8 mouse cellular contexts compared by ENCODE assay signal in the genomic region with DNA sequence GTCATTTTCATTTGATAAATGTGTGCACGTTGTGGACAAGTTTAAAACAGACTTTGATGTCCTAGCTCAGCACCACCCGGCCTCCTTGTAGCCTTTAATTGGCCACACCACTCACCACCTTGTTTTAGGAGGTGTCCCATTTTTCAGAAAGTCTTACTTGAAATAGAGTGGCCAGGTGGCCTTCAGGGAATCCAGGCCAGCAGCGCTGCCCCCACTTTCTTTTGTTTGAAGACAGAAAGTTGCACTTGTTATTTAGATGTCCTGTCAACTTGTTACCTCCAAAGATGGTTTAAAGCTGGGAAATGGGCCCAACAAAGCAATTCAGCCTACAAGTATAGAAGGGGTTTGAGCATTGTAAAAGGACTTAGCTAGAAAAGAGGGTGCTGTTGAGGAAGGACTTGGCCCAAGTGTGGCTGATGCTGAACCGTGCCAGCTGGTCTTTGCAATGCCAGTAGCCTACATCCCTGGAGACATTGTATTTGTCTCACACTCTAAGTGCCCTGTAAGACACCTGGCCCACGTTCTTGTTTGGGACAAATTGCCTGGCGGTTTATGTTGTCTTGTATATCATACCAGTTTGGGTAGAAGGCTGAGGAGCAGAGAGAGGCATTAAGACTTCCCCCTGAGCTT. TPM values are rescaled to one million over a fixed set of nuclear protein-coding genes. Genes with fewer than 3 reads are reported as not detected.
DNase-seq lines count a peak whose midpoint lies in the region; ATAC-seq lines count a peak whose summit lies in the region.

No protein-coding gene starts in this region.

- peaks cover 19% of the 10 kb centered on the region for H3K36me3 ChIP-seq in heart, embryonic 13.5 days
- peaks cover 39% of the 10 kb centered on the region for H3K36me3 ChIP-seq in hindbrain, embryonic 10.5 days
- H3K36me3 ChIP-seq in midbrain, embryonic 11.5 days (ENCODE audit: control insufficient read depth, insufficient read depth, low read length), result no peaks in the 10 kb centered on the region

- no peak for ATAC-seq in heart, embryonic 13.5 days (ENCODE audit: extremely low read depth, insufficient number of reproducible peaks, low FRiP score, low TSS enrichment)
- no peak for ATAC-seq in midbrain, embryonic 11.5 days (ENCODE audit: low FRiP score)

- no peak for DNase-seq in heart, postnatal 36 days
- peak; percentile 46 for DNase-seq in MN1 (ENCODE audit: low spot score)
- DNase-seq in hindbrain, embryonic 10.5 days (ENCODE audit: low spot score), result no peak
- DNase-seq in midbrain, embryonic 11.5 days (ENCODE audit: low spot score, missing footprints), result peak; percentile 87
- DNase-seq in thymus, postnatal 4 days, result no peak
- no peak for DNase-seq in cerebellum, adult 8-10 months
- no peak for DNase-seq in left cerebral cortex, adult 18-20 months (ENCODE audit: low spot score in 2 of 2)

- peaks cover 25% of the 10 kb centered on the region for H3K4me1 ChIP-seq in heart, embryonic 13.5 days
- peaks cover 14% of the 10 kb centered on the region for H3K4me1 ChIP-seq in hindbrain, embryonic 10.5 days (replicated peaks)
- peaks cover 8% of the 10 kb centered on the region; the same call in 1 of the 2 replicates for H3K4me1 ChIP-seq in midbrain, embryonic 11.5 days (ENCODE audit: control insufficient read depth, insufficient read depth, low read length)

- peak overlapping the region; percentile 91 for H3K4me3 ChIP-seq in heart, embryonic 13.5 days
- H3K4me3 ChIP-seq in hindbrain, embryonic 10.5 days, result peak overlapping the region; percentile 87
- H3K4me3 ChIP-seq in midbrain, embryonic 11.5 days (ENCODE audit: low read depth, low read length), result peak overlapping the region; percentile 93

- H3K27ac ChIP-seq in heart, embryonic 13.5 days (replicated peaks), result peak overlapping the region; percentile 98
- peak overlapping the region; percentile 99 for H3K27ac ChIP-seq in hindbrain, embryonic 10.5 days
- H3K27ac ChIP-seq in midbrain, embryonic 11.5 days (ENCODE audit: low read depth, low read length), result no peak overlapping the region; the same call in 1 of the 2 replicates

- WGBS in heart, embryonic 13.5 days, result 38% methylated on average over 6 of the region's 6 CpGs
- WGBS in hindbrain, embryonic 10.5 days, result 48% methylated on average over 6 of the region's 6 CpGs
- WGBS in midbrain, embryonic 11.5 days, result 49% methylated on average over 6 of the region's 6 CpGs

- no peaks in the 10 kb centered on the region for H3K27me3 ChIP-seq in heart, embryonic 13.5 days (replicated peaks)
- H3K27me3 ChIP-seq in hindbrain, embryonic 10.5 days (ENCODE audit: insufficient read depth, poor library complexity, severe bottlenecking), result no peaks in the 10 kb centered on the region
- no peaks in the 10 kb centered on the region for H3K27me3 ChIP-seq in midbrain, embryonic 11.5 days (ENCODE audit: control insufficient read depth, insufficient read depth, low read length)

- no peaks in the 10 kb centered on the region for H3K9me3 ChIP-seq in heart, embryonic 13.5 days
- H3K9me3 ChIP-seq in hindbrain, embryonic 10.5 days, result no peaks in the 10 kb centered on the region
- no peaks in the 10 kb centered on the region for H3K9me3 ChIP-seq in midbrain, embryonic 11.5 days (ENCODE audit: control insufficient read depth, low read length)

- intact Hi-C loops in heart, postnatal 36 days (cut with DNase I), result no loop called here

- H3K4me2 ChIP-seq in heart, embryonic 13.5 days, result peak overlapping the region; percentile 87
- H3K4me2 ChIP-seq in midbrain, embryonic 11.5 days, result peak overlapping the region; percentile 55

- H3K9ac ChIP-seq in heart, embryonic 13.5 days, result peak overlapping the region; percentile 94
- H3K9ac ChIP-seq in midbrain, embryonic 11.5 days (ENCODE audit: low read length), result peak overlapping the region; percentile 85

RNA-seq across cellular contexts. Expression of gene Ccm2, which starts 1.1 kb away (rescaled TPM):
- polyA plus RNA-seq in heart, embryonic 13.5 days (2015; fragmentation: Nextera tagmentation; extraction: Ambion mirVana), result 54.3 and 59.7 TPM in 2 replicates
- total RNA-seq in heart, postnatal 36 days (2021), result 10 to 100 TPM; 24.1 to 30.2 TPM
- 112 TPM in 2 replicates for polyA plus RNA-seq in hindbrain, embryonic 10.5 days (2016; fragmentation: Nextera tagmentation; extraction: Ambion mirVana)
- 72.8 and 81.6 TPM in 2 replicates for polyA plus RNA-seq in midbrain, embryonic 11.5 days (2014; fragmentation: Nextera tagmentation; extraction: Ambion mirVana)
- 10 to 100 TPM; 63.5 to 67.0 TPM for total RNA-seq in left cerebral cortex, adult 18-20 months (2021)

RNA-seq across cellular contexts. Expression of gene Myo1g, which starts 27.0 kb away (rescaled TPM):
- 0.50 and 0.98 TPM in 2 replicates for polyA plus RNA-seq in heart, embryonic 13.5 days (2015; fragmentation: Nextera tagmentation; extraction: Ambion mirVana)
- total RNA-seq in heart, postnatal 36 days (2021), result 1 to 10 TPM; 1.2 to 2.2 TPM
- polyA plus RNA-seq in hindbrain, embryonic 10.5 days (2016; fragmentation: Nextera tagmentation; extraction: Ambion mirVana), result 1.1 TPM in 2 replicates
- polyA plus RNA-seq in midbrain, embryonic 11.5 days (2014; fragmentation: Nextera tagmentation; extraction: Ambion mirVana), result 0.46 and 0.92 TPM in 2 replicates
- under 1 TPM; 0.23 to 0.49 TPM for total RNA-seq in left cerebral cortex, adult 18-20 months (2021)

RNA-seq across cellular contexts. Expression of gene Nacad, which starts 58.0 kb away (rescaled TPM):
- polyA plus RNA-seq in heart, embryonic 13.5 days (2015; fragmentation: Nextera tagmentation; extraction: Ambion mirVana), result 0.86 and 0.88 TPM in 2 replicates
- total RNA-seq in heart, postnatal 36 days (2021), result 1 to 10 TPM in 1 of 2 experiments, under 1 TPM in 1; 0.92 to 1.0 TPM
- polyA plus RNA-seq in hindbrain, embryonic 10.5 days (2016; fragmentation: Nextera tagmentation; extraction: Ambion mirVana), result 21.8 and 56.0 TPM in 2 replicates
- 37.1 and 38.4 TPM in 2 replicates for polyA plus RNA-seq in midbrain, embryonic 11.5 days (2014; fragmentation: Nextera tagmentation; extraction: Ambion mirVana)
- 10 to 100 TPM; 42.6 to 55.9 TPM for total RNA-seq in left cerebral cortex, adult 18-20 months (2021)

Comparison
In these comparisons a context has a peak if more than half of its experiments do, and no peak if none do; other contexts are left out.
1. DNase-seq: peak in MN1 (single experiment) and midbrain, embryonic 11.5 days (single experiment); none in heart, postnatal 36 days (0 of 2), hindbrain, embryonic 10.5 days (single experiment), thymus, postnatal 4 days (single experiment), cerebellum, adult 8-10 months (single experiment) and left cerebral cortex, adult 18-20 months (0 of 2).
2. RNA of gene Nacad, which starts 58.0 kb away (polyA plus RNA-seq): 21.8 to 56.0 TPM in hindbrain, embryonic 10.5 days and 37.1 to 38.4 TPM in midbrain, embryonic 11.5 days; 0.86 to 0.88 TPM in heart, embryonic 13.5 days; every median in the first group is over 10 times any median in the second.
3. Peak in every context shown above with its lines, with median percentiles within 50 percentile points of each other: H3K4me3 ChIP-seq.